Mouse (Mus musculus) olfactory bulb, adult 2 months (tissue): Measurements from ENCODE around the gene Avpr1b.

Experiments used
- CTCF ChIP-seq: fragments of 200-500 bp; IDR thresholded peaks from 2 replicates; pipeline ENCODE4 v1.5.1; 2012; ENCODE audit warnings: low read depth, mild to moderate bottlenecking, low read length, moderate library complexity; ENCODE audit not compliant: insufficient read depth
- POLR2A ChIP-seq: fragments of 200-500 bp; IDR thresholded peaks from 2 replicates; pipeline ENCODE4 v1.6.1; 2012; ENCODE audit warnings: mild to moderate bottlenecking, low read depth, low read length, moderate library complexity; ENCODE audit not compliant: insufficient read depth

GRCm38 (mm10) chr1:131612556-131613155 is 13.6 kb downstream of the Avpr1b start:
- no peak for TF ChIP-seq CTCF
- TF ChIP-seq POLR2A, result no peak
